Mouse (Mus musculus): ENCODE measurements around the gene Chrng.

Chrng gene

DNA sequence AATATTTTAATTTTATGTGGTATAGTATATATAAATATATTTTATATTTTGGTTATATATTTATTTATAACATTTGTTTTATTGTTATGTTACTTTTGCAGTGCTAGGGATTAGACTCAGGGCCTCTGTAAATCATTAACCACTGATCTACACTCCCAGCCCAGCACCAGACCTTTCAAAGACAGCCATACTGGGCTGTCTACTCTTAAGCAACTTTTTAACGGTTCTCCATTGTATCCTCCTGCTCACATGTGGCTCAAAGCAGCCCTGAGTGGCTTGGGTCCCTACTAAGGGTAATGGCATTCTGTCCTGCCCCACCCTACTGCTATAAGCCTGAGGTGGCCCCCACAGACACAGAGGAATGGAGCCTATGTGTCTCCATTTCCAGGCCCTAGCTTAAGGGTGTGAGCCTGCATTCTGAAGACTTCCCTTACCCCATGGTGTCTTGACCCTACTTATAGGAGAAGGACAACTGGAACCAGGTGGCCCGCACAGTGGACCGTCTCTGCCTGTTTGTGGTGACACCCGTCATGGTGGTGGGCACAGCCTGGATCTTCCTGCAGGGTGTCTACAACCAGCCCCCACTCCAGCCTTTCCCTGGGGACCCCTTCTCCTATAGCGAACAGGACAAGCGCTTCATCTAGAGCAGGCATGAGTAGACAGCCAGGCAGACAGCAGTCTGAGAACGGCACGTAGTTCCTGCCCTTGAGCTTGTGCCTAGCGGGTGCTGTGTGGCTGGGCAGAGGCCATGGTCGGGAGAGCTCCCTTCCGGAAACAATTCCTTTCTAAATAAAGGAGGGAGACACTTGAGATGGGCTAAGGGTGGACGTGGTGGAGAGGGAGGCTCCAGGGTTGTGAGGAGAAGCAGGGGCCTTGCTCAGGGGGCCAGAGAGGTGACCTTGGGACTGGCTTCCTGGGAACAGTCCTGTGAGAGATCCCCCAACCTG lies 6.1 kb upstream of the Chrng start:
- DNase-seq (ENCODE audit: extremely low read depth, low read depth, low spot score) = no peak

DNA sequence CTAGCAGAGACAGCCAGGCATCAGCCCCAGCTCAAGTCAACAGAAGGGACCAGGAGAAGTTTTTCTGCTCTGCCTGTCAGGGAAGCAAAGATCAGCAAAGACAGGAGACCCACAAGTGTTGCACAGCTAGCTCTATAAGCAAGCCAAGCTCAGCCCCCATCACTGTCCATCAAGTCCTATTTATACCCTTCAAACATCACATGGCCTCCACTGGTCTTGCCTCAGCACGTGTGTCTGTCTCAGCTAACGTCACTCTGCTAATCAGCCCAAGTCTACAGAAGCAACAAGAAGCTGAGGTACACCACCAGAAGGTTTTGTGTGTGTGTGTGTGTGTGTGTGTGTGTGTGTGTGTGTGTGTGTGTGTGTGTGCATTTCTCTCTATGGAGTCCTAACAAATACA lies 3.6 kb upstream of the Chrng start:
- DNase-seq (ENCODE audit: extremely low read depth, low read depth, low spot score) = no peak

DNA sequence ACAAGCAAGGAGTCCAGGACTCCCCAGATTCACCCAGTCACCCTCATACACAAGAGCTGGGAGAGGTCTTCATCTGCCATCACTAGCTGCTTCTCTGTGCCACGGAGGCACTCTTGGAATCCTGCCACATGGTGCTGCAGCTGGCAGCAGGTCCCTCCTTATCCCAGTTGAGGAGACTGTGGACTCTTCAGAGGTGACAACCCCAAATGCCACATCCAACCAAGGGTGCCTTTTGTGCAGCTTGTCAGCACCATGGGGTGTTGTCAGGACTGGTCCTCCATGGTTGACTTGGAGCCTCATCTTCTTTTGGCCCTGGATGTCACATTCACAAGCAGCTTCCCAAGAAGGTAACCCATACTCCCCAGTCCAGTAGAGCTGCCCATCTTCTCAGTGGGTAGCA lies 2.6 kb upstream of the Chrng start:
- no peak for DNase-seq (ENCODE audit: extremely low read depth, low read depth, low spot score)

DNA sequence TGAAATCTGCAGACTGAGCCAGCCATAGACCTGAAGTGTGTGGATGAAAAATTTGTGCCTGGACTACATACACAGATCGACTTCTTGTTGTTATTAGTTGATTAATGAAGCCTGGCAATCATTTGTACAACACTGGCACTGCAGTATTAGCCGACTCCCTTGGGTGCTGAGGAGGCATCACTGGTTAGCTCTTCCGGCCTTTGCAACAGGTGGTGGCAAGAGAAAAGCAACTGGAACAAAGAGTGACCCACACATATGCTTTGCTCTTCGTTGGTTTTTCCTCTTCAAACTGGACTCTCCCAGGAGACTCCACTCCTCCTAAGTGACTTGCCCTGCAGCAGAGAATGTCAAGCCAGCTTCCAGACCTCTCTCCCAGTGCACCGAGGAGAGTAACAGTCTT lies 678 bp upstream of the Chrng start:
- no peak for DNase-seq (ENCODE audit: extremely low read depth, low read depth, low spot score)

DNA sequence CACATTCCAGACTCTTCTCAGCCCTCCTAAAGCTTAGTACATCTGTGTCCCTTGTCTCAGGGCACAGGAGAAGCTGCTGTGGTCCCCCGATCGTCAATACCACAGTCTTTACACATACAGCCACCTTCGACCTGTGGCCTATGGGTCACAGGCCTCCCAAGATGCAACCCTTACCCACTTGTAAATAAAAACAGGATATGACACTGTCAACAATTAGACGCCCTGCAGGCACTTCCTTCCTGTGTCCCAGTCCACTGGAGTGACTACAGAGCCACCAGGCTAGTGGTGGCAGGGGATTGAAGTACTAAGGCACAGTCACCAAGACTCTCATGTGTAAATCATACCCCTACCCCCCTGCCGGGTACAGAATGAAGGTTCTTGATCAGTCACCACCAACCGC lies 581 bp downstream of the Chrng start:
- no peak for DNase-seq (ENCODE audit: extremely low read depth, low read depth, low spot score)

DNA sequence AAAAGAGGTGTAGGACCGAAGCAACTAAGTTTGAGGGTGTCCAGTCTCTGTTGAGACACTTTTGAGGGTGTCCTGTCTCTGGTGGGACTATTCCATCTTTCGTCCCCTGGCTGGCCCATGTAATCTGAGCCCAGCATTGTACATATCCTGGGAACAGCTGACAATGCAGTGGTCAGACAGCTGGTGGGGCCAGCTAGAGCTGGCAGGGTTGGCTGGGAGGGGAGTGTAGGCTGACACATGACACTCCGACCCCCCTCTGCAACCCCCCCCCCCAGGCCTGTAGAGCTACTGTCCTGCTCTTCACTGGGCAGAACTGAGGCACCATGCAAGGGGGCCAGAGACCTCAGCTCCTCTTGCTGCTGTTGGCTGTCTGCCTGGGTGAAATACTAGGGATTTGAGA lies 1.0 kb downstream of the Chrng start:
- no peak for DNase-seq (ENCODE audit: extremely low read depth, low read depth, low spot score)

DNA sequence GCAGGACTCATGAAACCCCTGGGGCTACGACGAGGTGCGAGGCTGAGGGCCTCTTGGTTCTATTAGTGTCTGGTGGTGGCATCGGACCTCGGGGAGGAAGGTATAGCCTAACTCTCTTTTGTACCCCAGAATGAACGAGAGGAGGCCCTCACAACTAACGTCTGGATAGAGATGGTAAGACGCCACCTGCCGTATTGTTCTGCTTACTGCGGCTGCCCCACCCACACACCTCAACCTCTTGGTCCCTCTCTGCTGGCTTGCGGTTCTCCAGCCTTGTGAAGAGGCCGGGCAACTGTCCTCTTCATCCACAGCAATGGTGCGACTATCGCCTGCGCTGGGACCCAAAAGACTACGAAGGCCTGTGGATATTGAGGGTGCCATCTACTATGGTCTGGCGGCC lies 1.9 kb downstream of the Chrng start:
- DNase-seq (ENCODE audit: extremely low read depth, low read depth, low spot score) = no peak

DNA sequence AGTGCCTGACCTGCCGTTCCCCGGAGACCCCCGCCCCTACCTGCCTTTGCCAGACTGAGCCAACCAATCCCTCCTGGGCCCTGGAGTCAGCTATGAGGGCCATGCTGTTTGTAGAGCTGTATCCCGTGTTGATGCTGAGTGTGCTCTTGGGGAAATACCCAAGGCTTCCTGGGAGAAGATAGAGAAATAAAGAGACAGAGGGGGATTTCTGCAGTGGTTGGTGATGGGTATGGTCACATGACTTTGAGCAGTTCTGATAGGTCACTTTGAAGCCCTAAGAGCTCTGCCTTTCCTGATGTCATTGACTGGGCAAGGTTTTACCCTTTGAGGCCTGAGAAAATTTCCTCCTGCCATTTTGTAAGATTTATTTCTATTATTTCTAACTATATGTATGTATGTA lies 7.0 kb downstream of the Chrng start:
- no peak for DNase-seq (ENCODE audit: extremely low read depth, low read depth, low spot score)

DNA sequence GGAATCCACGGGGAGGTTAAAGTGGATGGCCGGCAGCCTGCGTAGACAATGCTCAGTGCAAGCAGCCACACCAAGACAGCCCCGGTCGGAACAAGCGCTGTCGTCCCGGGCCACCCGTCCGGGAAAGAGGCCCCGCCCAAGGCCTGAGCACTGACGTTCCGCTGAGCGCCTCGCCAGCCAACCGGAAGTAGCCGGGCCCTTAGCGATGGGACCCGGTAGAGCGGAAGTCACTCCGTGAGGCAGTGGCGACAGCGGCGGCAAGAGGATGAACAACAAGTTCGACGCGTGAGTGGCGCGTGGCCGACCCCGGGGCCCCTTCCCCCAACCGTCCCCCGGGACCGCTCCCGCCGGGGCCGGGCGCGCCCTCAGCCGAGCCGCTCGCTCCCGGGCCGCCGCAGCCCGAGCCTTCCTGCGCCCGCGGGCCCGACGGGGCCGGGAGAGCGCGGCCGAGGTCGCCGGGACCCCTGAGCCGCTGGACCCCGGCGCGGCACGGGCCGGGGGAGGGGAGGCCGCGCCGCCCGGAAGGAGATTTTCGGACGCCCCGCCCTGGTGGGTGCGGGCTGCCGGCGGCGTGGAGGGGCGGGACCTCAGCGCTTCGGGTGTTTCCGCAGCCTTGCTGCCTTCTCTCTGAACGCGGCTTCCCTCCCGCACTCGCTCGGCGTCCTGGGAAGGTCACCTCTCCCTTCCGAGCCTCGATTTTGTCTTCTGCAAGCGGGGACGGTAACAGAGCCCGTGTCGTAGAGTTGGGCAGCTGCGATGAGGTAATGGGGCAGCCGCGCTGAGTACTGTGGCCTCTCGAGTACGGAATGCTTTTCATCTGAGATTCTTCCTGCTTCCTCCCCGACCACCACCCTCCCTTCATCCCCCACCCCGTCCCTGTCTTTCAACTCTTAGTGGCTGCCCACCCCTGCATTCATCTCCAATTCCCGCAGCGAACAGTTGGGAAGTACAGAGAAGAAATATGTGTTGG lies 9.6 kb downstream of the Chrng start, which contains the start of gene Eif4e2:
Gene Eif4e2, plus strand, starts transcription at position 180 of the 970 bp plus-strand sequence.
- peak; percentile 21 for DNase-seq (ENCODE audit: extremely low read depth, low read depth, low spot score)

DNA sequence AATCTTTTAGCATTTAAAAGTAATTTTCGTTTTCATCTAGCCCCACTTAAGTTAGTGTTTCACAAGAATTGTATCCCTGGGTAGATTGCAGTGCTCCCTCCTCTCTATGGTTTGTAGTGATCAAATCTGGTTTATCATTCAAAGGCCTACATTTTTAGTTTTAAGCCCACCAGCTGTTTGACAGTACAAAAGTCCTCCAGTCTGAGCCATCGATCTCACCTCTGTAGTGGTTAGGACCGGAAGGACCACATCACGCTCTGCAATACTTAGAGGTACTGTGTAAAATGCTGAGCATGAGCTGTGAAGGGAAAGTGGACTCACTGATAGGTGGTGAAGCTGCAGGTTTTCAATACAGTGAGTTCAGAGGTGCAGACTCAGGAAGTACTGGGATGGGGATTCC lies 10.3 kb downstream of the Chrng start:
- DNase-seq (ENCODE audit: extremely low read depth, low read depth, low spot score) = no peak

DNA sequence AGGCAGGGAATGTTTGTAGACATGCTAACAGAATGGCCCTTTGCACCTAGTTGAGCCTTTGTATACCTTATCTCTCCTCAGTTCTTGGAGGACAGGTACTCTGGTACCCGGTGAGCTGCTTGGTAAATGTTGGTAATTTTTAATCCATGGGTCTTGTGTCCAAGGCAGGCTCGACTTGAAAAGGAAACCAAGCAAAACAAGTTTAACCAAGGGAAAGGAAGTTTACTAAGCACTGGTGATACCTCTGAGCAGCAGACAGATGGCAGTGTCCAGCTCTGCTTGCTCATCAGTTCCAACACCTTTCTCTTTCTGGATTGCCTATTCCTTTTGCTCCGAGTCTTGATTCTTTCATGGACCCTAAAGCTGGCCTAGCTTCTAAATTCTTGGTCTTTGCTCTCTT lies 13.5 kb downstream of the Chrng start:
- no peak for DNase-seq (ENCODE audit: extremely low read depth, low read depth, low spot score)

DNA sequence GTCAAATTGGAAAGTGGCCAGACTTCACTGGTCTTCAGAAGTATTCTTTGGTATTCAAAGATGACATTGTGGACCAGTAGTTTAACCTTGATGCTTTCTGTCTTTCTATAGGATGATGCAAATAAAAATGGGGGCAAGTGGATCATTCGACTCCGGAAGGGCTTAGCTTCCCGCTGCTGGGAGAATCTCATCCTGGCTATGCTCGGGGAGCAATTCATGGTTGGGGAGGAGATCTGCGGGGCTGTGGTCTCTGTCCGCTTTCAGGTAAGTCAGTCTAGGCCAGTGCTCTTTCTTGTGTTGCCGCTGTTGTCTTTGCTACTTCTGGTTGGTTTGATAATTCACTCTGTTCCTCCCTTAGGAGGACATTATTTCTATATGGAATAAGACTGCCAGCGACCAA lies 21.3 kb downstream of the Chrng start:
- no peak for DNase-seq (ENCODE audit: extremely low read depth, low read depth, low spot score)

DNA sequence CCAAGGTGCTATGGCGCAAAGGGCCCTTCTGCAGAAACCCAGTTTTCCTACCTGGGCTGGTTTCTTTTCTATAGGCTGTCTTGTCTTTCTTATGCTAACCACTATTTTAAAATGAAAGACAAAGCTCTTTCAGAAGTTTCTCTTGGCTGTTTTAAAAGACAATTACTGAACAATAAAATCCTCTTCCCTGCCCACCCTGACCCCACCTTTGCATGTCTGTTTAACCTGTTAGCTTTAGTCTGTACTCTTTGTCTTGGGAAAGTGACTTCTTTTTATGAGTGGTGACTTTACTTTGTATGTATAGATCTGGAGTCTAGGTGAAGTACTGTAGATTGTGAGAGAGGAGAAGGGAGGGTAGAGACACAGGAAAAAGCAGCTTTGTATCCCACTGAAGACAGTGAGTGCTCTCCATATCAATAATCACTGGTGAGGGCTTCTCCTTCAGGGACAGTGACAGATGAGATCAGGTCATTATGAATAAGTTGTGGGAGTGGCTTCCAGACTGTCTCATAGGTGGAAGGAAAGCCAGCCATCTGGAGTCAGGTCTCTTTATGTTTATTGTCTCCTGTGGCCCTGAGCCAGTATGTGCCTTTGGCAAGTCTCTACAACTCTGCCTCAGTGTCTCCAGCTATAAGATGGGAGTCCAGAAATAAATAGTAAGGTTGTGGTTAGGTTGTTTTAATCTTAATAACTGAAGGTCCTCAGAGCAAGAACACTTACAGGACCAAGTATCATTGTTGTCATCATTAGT lies 22.1 kb downstream of the Chrng start:
- DNase-seq (ENCODE audit: extremely low read depth, low read depth, low spot score) = no peak

DNA sequence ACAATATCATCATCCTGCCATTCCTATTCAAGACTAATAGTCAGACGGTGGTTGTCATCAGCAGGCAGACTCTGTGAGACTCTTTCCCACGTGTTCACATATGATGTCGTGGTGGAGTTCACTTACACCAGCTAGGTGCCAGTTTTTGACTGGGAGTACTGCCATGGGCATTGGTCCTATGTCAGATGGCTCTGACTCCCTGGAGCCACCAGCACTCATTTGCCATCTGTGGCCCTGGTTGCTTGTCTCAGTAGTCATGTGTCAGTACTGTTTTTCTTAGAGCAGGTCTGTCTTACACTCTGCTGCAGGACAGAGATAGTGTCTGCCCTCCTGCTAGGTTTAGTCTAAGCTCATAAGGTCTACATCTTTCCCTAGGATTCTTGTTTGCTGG lies 22.7 kb downstream of the Chrng start:
- DNase-seq (ENCODE audit: extremely low read depth, low read depth, low spot score) = no peak

DNA sequence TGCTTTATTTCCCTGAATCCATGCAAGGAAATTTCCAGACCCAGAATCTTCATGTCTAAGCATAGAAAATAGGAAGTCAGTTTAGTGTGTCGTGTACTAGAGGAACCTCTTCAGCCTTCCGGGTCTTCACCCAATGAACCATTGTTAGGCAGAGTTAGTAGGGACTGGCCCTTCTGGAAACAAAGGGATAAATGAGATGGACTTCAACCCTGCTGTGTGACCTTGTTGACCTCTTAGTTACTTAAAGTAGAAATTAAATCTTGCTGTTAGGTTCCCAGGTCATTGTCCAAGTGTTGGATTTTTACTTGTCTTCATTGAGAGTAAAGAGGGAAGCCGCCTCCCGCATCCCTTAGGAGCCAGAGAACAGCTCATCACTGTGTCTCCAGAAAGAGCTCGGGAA lies 26.1 kb downstream of the Chrng start:
- no peak for DNase-seq (ENCODE audit: extremely low read depth, low read depth, low spot score)

DNA sequence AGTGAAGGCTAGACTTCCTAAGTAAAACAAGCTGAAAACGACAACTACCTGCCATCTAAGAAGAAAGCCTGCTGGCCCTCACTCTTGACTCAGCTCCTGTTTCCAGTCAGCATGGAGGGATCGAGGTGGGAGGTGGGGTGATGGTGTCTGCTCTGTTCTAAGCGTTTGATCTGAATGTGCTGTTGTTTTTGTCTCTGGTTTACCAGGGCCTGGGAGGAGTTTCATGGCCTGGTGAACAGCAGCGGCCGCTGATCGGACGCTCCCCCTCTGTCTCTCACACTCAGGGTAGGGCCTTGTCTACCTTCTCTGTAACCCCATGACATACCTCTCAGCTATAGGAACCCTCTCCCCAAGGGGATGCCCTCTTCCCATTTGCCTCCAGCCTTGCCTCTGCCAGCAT lies 27.7 kb downstream of the Chrng start:
- DNase-seq (ENCODE audit: extremely low read depth, low read depth, low spot score) = no peak

DNA sequence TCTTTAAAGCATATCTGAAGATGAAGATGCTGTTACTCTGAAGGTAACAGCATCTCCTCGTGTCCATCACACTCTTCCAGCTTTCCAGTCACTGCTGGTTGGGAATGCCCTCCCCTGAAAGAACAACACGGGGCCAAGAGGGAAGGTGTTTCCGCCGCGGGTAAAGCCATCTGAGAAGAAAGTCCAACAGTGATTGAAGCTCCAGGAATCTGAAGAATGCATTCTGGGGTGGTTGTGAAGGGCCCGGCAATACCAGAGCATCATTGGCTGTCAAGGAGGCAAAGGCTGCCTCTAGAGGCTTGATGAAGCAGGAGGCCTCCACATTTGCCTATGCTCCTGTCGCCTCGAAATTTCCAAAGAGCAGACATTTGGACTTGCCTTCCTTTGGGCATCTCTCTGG lies 34.6 kb downstream of the Chrng start:
- no peak for DNase-seq (ENCODE audit: extremely low read depth, low read depth, low spot score)

DNA sequence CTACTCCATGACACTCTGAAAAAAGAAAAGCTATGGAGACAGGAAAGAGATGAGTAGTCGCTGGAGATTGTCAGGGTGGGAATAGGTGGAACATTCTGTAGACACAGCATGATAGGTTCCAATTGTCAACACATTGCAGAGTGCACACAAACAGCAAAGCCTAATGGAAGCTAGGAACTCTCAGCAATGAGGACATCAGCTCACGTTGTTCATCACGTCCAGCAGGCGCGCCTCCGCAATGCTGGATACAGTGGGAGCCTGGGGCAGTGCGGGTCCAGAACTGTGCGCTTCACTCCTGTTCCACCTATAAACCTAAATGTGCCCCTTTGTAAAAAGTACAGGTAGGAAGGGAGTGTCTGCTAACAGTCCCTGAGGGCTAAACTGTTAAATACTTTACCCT lies 38.6 kb downstream of the Chrng start:
- DNase-seq (ENCODE audit: extremely low read depth, low read depth, low spot score) = no peak

DNA sequence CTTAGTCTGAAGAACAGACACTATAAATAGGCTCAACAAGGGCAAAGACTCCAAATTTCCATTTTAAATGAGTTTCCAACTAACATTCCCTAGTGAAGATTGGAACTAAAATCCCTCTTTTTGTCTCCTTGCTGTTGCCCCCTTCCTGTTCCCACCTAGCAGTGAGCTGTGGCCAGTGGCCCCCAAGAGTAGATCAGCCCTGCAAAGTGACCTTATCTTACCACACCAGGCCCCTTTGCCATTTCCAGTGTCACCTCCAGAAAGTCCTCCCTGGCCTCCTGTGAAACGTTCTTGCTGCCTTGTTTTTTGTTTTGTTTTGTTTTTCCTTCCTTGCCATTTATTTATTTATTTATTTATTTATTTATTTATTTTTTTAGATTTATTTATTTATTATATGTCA lies 41.0 kb downstream of the Chrng start:
- no peak for DNase-seq (ENCODE audit: extremely low read depth, low read depth, low spot score)

DNA sequence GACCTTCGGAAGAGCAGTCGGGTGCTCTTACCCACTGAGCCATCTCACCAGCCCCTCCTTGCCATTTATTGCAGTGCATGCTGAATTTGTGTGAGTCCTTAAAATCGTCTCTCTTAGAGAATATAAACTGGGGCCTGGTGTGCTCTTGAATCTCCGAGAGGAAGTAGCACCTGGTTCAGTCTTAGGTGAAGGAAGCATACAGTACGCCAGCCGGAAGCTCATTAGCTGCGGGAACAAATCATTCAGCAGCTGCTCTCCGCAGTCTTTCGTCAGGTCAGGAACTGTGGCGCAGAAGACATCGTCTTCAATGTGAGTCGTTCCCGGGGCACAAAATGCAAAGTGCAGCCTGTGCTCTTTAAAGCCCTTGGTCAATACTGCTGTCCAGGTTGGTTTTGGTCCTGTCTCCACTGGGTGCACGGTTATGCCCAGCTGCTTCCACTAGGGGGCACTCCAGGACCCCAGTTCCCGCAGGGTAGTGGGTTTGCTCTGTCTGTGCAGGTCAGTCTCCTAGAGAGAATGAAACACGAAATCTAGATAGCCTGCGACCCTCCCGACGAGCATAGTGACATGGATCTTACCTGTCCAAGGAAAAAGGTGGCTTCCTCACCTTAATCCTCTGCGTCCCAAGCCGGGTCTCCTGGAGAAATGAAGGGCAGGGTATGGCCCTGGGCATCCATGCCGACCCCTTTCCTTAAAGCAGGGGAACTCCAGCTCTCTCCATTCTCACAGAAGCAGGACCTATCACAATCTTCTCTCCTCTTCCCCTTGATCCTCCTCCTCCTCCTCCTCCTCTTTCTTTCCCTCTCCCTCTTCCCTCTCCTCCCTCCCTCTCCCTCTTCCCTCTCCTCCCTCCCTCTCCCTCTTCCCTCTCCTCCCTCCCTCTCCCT lies 41.7 kb downstream of the Chrng start:
- DNase-seq (ENCODE audit: extremely low read depth, low read depth, low spot score) = no peak
